Mouse (Mus musculus) adrenal gland, postnatal 14 days (tissue): Measurements from ENCODE around the gene Rsph6a. TPM values are rescaled to one million over a fixed set of nuclear protein-coding genes. Genes with fewer than 3 reads are reported as not detected.

Experiments used
- DNase-seq: peaks from one replicate; pipeline ENCODE4 v3.0.0; 2021; ENCODE audit warnings: mixed read lengths
- total RNA-seq: library from RNA; stranded (reverse); gene quantifications from 2 replicates; pipeline ENCODE4 v1.2.3, GENCODE M21; 2021

Gene Rsph6a
- total RNA-seq, 1 experiment from 2014 or later = not detected

DNA sequence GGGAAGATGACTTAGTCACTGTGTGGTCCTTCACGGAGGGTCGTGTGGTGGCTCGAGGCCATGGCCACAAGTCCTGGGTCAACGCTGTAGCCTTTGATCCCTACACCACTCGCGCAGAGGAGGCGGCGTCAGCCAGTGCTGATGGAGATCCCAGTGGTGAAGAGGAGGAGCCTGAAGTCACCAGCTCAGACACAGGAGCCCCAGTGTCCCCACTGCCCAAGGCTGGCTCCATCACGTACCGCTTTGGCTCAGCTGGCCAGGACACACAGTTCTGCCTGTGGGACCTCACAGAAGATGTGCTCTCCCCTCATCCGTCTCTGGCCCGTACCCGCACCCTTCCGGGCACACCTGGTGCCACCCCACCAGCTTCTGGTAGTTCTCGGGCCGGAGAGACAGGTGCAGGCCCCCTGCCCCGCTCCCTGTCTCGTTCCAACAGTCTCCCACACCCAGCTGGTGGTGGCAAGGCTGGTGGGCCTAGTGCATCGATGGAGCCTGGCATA is 26.0 kb downstream of the Rsph6a start:
- peak; percentile 11 for DNase-seq

DNA sequence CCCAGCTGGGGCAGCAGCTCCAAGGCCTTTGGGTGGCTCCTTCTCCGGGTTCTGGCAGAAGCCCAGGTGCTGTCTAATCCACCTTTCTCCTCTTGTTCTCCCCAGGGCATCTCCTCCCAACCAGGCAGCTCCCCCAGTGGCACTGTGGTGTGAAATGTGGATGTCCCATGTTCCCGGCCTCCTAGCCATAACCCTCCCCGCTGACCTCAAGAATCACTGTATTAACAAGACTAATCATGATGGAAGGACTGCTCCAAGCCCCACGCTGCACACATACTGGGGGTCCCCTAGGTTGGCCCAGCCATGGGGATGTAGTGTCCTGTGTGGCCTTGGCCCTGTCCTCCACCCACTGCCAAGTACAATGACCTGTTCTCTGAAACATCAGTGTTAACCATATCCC is 27.7 kb downstream of the Rsph6a start:
- no peak for DNase-seq

DNA sequence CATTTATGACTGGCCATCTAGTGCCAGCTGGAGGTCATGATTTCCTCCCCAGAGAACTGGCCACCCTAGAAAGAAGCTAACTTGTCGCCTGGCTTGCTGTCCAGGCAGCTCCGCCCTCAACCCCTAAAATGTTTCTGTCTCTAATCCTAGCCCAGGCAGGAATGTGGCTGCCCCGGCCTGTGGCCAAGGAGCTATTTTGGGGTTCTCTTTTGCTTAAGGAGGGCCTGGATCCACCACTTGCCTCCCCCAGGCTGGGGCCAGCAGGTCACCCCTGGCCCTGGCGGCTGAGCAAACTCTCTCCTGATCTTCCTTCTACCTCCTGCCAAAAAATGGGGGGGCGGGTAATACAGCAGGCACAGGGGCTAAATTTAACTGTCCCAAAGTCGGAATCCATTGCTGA is 28.6 kb downstream of the Rsph6a start:
- DNase-seq = no peak

DNA sequence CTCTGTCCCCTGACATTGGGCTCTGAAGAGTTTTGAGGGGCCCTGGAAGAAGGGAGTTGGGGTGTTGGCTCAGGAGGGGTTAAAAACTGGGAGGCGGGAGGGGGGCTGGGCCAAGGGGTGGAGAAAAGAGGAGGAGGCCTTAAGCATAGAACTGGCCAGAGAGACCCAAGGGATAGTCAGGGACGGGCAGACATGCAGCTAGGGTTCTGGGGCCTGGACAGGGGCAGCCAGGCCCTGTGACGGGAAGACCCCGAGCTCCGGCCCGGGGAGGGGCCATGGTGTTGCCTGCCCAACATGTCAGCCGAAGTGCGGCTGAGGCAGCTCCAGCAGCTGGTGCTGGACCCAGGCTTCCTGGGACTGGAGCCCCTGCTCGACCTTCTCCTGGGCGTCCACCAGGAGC is 29.2 kb downstream of the Rsph6a start, which contains the start of gene Dmpk:
Dmpk (plus strand) TSS at position 149 of the 400 bp plus-strand sequence.
- DNase-seq = peak; percentile 66

DNA sequence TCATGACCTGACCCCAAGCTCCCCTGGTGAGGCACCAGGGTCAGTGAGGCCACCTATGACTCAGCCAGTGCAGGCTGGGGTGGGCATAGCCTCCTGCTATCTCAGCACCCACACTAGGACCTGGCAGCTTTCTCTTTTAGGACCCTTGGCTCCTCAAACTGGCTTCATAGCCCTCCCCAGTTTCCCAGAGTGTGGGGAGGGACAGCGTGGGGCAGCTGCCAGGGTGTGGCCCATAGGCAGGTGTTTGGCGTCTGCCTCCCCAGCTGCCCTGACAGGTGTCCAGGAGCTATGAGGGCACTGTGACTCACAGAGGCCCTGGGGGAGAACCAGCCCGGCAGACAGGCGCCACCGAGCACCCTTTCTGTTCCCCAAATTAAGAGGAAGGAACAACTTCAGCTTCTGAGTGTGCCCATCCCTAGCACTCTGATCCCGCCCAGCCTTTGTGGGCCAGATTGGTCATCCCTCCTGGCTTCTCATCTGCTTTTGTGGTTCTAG is 29.8 kb downstream of the Rsph6a start:
- DNase-seq = peak; percentile 52

DNA sequence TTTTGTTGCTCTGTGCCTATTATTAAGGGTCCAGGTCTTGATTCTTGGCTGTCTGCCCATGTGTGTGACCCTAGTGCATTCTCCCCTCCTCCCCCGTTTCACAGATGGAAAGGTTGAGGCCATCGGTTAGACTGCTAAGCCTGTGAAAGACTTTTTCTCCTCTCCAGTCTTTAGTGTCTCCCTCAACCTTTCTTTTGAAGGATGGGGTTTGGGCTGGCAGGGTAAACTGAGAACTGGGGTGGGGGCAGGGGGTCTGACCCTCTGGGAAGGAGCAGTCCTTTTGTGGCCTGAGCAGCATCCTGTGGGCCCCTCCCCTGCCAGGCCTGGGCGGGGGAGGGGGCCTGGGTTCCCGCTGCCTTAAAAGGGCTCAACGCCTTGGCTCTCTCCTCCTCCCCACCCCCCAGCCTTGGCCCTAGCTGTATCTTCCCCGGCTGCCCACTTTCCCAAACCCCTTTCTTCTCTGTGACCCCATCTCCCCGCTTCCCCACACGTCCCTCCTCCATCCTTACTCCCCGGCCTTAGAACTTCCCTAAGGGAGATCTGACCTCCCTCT is 30.5 kb downstream of the Rsph6a start:
- DNase-seq = peak; percentile 29

DNA sequence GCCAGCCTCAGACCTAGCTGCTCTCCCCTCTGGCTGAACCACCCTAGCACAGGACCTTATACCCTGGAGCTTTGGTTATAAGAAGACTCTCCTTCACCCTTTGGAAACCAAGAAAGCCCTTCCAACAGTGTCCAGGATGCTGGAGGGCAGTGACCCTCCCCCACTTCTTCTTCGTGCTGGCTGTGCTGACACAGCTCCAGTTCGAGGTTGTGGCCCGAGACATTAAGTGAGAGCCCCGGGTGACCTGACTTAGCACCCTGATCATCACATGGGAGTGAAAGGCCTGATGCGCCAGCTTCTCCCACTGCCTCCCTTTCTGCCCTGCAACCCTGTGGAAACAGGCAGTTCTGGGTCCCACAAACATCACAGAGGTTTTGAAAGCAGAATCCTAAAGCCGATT is 31.0 kb downstream of the Rsph6a start:
- peak; percentile 40 for DNase-seq

DNA sequence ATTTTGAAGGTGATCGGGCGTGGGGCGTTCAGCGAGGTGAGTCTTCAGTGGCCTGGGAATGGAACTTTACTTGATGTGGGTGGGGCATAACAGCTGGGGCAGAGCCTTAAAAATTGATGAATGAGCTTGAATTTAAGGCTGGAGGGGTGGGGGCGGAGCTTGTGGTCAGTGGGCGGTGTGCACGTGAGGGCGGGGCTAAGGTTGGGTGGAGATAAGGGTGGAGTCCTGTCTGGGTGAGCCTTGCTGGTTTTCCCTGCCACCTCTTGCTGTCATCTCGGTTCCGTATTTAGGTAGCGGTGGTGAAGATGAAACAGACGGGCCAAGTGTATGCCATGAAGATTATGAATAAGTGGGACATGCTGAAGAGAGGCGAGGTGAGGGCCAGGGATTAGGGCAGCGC is 31.6 kb downstream of the Rsph6a start:
- DNase-seq = peak; percentile 88

DNA sequence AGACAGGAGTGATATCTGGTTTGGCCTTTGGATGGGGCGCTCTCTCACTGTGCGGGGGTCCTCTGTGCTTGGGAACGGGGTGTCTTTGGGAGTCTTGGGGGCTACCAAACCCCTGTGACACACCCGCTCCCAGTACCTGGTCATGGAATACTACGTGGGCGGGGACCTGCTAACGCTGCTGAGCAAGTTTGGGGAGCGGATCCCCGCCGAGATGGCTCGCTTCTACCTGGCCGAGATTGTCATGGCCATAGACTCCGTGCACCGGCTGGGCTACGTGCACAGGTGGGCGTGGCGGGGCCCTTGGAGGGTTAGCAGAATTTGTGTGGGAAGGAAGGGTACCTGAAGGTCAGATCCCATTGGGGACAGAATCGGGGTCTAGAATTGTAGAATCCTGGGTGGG is 32.3 kb downstream of the Rsph6a start:
- DNase-seq = no peak

DNA sequence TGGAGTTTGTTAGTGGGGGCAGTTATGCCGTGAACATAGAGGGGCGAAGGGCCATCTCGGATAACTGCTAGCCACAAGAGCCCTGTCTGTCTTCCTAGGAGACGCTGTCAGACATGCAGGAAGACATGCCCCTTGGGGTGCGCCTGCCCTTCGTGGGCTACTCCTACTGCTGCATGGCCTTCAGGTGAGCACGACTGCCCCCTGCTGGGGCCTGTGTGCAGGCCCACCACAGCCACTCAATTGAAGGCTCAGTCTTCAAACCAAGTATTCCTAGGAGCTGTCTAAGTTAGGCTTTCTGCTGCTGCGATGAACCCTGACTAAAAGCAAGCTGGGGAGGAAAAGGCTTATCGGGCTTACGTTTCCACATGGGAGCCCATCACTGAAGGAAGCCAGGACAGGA is 34.3 kb downstream of the Rsph6a start:
- DNase-seq = peak; percentile 83

DNA sequence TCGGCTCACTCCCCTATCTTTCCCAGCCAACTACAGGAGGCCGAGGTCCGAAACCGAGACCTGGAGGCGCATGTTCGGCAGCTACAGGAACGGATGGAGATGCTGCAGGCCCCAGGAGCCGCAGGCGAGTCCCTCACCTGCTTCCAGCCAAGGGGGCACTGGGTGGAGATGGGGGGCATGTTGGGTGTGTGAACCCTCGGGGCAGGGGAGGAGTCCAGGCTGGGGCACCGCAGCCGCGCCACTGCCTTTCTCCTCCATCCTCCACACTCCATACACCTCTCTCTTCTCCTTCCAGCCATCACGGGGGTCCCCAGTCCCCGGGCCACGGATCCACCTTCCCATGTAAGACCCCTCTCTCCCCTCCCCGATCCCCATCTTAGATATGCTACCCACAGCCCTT is 37.4 kb downstream of the Rsph6a start:
- no peak for DNase-seq

DNA sequence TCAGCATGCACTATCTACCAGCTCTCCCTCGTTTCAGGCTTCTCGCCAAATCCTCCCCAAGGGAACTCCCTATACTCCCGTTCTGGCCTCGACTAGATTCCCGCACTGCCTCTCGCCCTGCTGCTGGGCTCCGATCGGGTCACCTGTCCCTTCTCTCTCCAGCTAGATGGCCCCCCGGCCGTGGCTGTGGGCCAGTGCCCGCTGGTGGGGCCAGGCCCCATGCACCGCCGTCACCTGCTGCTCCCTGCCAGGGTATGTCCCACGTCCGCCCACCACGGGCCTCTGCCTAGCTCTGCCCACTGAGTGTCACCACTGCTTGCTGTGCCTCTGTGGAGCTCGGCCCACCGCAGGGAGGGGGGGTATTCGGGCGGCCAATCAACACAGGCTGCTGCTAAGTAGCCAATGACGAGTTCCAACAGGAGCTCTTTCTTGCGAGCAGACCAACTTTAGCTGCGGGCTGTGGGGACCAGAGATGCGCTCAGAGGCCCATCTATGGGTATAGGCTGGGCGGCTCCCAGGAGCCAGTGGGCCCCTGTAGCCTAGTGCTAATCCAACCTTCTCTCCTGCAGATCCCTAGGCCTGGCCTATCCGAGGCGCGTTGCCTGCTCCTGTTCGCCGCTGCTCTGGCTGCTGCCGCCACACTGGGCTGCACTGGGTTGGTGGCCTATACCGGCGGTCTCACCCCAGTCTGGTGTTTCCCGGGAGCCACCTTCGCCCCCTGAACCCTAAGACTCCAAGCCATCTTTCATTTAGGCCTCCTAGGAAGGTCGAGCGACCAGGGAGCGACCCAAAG is 38.1 kb downstream of the Rsph6a start:
- DNase-seq = peak; percentile 76

DNA sequence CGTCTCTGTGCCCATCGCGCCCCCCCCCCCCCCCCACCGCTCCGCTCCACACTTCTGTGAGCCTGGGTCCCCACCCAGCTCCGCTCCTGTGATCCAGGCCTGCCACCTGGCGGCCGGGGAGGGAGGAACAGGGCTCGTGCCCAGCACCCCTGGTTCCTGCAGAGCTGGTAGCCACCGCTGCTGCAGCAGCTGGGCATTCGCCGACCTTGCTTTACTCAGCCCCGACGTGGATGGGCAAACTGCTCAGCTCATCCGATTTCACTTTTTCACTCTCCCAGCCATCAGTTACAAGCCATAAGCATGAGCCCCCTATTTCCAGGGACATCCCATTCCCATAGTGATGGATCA is 38.7 kb downstream of the Rsph6a start:
- peak; percentile 95 for DNase-seq

DNA sequence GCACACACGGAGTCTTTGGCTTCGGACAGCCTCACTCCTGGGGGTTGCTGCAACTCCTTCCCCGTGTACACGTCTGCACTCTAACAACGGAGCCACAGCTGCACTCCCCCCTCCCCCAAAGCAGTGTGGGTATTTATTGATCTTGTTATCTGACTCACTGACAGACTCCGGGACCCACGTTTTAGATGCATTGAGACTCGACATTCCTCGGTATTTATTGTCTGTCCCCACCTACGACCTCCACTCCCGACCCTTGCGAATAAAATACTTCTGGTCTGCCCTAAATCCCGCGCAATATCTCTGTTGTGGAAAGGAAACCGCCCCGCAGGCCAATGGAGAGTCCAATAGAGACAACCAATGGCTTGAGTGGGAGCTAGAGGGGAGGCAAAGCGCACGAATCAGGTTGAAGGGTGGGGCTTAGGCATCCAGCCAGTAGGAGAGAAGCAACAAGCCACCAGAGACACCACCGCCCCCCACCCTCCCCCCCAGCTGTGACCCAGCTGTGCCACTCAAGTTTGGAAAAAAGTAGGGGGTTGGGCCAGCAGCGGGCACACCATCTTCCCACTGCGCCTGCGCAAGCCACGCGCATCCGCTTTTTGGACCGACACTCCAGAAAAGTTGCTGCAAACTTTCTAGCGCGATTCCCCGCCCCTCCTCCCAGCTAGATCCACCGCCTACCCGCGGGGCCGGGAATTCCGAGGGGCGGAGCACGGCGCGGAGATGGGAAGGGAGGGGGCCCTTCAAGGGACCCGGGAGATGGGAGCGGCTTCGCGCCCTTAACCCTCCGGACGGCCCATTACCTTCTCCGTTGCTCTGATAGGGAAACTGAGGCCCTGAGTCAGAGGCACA is 39.3 kb downstream of the Rsph6a start:
- peak; percentile 99 for DNase-seq

DNA sequence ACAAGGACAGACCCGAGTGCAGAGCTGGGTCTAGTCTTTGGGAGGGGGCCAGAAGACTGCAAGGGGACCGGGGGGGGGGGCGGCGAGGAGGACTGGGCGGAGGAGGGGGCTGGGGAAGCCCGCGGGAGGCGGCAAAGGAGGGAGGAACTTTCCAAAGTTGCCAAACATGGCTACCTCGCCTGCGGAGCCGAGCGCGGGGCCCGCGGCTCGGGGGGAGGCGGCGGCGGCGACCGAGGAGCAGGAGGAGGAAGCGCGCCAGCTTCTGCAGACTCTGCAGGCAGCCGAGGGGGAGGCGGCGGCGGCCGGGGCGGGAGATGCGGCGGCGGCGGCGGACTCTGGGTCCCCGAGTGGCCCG is 40.0 kb downstream of the Rsph6a start, which contains the start of gene Six5:
Six5 (plus strand) TSS at position 124 of the 355 bp plus-strand sequence.
- peak; percentile 81 for DNase-seq

DNA sequence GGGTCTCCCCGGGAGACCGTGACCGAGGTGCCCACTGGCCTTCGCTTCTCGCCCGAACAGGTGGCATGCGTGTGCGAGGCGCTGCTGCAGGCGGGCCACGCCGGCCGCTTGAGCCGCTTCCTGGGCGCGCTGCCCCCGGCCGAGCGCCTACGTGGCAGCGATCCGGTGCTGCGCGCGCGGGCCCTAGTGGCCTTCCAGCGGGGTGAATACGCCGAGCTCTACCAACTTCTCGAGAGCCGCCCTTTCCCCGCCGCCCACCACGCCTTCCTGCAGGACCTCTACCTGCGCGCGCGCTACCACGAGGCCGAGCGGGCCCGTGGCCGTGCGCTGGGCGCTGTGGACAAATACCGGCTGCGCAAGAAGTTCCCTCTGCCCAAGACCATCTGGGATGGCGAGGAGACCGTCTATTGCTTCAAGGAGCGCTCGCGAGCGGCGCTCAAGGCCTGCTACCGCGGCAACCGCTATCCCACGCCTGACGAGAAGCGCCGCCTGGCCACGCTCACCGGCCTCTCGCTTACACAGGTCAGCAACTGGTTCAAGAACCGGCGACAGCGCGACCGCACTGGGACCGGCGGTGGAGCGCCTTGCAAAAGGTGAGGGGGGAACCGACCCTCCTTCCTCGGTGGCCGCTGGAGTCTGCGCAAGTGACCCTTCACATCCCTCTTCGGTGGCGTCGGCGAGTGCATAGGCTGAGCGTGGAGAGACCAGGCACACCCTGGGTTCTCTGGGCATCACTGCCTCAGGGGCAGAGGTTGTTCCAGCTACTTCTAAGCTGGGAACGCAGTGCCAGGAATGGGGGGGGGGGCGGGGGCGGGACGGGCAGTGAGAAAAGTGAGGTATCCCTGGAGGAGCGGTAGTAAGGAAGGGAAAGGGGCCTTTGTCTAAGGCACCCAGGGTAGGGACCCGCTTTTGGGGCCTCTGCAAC is 40.6 kb downstream of the Rsph6a start:
- peak; percentile 83 for DNase-seq

DNA sequence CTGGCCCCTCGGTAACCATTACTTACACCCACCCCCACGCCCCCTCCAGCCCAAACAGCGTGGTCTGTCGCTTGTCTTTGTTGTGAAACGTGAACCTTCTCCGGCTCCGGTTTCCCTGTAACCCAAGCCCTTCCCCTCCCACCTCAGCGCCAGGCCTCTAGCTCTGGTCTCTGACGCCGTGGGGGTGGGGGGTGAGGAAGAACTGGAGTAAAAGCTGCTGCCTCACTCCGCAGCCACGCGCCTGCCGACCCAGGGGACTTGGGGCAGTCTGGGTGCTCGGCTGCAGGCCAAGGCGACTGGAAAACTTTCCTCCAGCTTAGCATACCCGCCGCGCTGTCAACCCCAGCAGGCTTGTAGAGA is 41.2 kb downstream of the Rsph6a start:
- peak; percentile 91 for DNase-seq

DNA sequence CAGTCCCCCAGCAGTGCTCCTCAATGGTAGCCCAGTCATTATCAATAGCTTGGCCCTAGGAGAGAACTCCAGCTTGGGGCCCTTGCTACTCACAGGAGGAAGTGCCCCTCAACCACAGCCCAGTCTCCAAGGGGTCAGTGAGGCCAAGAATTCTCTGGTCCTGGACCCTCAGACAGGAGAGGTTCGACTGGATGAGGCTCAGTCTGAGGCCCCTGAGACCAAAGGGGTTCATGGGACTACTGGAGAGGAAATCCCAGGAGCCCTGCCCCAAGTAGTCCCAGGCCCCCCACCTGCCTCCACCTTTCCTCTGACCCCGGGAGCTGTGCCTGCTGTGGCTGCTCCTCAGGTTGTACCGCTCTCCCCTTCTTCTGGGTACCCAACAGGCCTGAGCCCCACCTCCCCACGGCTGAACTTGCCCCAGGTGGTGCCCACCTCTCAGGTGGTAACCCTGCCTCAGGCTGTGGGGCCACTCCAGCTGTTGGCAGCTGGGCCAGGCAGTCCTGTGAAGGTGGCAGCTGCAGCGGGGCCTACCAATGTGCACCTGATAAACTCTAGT is 42.0 kb downstream of the Rsph6a start:
- DNase-seq = peak; percentile 5

DNA sequence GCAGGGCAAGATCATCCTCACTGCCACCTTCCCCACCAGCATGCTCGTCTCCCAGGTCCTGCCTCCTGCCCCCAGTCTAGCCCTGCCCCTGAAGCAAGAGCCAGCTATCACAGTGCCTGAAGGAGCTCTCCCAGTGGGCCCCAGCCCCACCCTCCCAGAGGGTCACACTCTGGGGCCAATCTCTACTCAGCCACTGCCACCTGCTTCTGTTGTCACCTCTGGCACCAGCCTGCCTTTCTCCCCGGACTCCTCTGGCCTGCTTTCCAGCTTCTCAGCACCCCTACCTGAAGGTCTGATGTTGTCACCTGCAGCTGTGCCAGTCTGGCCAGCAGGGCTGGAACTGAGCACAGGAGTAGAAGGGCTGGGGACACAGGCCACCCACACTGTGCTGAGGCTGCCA is 42.7 kb downstream of the Rsph6a start:
- DNase-seq = peak; percentile 7

DNA sequence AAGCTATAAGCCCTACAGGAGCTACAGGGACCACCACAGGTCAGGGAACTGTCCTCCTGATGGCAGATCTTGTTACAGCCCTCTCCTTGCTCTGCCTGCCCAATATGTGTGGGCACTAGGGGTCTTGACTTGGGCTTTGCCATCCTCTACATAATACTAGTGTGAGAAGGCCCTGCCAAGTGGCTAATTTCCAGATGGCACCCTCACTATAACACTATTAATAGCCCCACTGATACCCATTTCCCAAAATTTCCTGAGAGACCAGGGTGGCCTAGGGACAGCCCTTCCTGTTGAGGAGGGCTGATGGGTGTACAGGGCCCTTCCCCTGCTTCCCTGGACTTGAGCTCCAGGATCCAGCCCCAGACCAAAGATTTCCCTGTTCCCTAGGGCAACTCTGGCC is 43.4 kb downstream of the Rsph6a start:
- peak; percentile 17 for DNase-seq

DNA sequence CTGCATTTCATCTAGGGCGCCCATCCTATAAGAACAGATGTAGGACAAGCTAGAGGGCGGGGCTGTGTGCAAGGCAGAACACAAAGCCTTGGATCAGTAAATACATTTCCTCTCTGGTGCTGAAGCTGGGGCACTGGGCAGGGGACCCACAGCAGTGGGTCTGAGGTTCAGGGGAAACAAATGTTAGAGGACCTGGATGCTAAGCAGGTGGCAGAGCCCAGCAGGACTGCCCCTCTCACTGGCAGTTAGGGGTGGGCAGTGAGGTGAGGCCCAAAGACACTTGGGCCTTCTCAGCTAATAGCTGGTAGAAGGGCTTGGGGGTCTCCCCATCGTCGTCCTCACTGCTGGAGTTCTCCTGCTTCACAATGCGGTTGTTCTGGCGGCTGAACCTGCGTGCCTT is 44.3 kb downstream of the Rsph6a start:
- DNase-seq = peak; percentile 2
